Mouse (Mus musculus): Measurements from ENCODE around the gene Topaz1. TPM values are rescaled to one million over a fixed set of nuclear protein-coding genes. Genes with fewer than 3 reads are reported as not detected.
"Not testable (repeated sequence)": the region's sequence is repeated elsewhere in the genome, so short reads cannot be mapped to it uniquely, and the experiment has no call there.

The Topaz1 gene
- polyA plus RNA-seq, 1 experiment from 2014 or later: 0.04 TPM

DNA sequence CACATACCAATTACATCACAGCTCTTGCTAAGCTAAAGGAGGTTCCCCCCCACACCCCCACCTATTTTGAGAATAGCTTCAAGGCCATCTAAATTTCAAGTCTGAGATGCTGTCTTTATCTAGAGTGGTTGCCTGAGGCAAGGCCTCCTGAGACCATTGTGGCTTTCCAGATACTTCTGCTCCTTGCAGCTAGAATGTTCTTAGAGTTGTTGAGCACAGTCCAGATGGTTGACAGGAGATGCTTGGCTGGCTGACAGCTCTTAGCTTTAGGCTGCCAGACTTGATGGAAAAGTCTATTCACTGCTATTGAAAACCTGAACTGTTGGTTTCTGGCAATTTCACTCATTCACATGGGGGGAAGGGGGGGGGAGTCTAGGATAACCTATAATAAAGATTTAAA is 99.0 kb downstream of the Topaz1 start:
- Histone ChIP-seq H3K4me1 (0 out of 2 replicates have a peak, but pooled peaks cover 3% of the 10 kb centered on the region), H3K4me3 (no peak overlapping the region), H3K27me3 (no peaks in the 10 kb centered on the region), H3K27ac (no peak overlapping the region), H3K36me3 (peaks cover 28% of the 10 kb centered on the region), H3K4me2 (no peak overlapping the region), H3K9me3 (peaks cover 10% of the 10 kb centered on the region; the same call in 1 of the 2 replicates), H3K9ac (no peak overlapping the region)
- no peak for ATAC-seq (ENCODE audit: insufficient number of reproducible peaks, insufficient read depth, low FRiP score, low TSS enrichment, low read depth)

DNA sequence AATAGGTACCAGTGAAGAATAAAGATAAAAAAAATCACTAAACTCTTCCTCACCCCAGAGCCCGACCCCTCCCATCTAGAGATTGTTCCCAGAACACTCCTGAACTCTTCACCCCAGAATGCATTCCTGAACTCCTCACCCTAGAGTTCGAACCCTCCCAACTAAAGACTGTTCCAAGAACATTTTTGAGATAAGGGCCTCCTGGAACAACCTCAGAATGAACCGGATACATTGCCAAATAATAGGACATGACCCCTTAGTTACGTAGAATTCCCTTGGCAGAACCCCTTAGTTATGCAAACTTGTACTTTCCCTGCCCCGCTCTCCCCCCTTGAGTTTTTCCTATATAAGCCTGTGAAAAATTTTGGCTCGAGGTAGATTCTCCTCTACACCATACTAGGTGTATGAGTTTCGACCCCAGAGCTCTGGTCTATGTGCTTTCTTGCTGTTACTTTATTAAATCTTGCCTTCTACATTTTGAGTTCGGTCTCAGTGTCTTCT is 100.7 kb downstream of the Topaz1 start:
- peaks cover 46% of the 10 kb centered on the region for H3K36me3 ChIP-seq
- not testable (repeated sequence) for H3K4me1 ChIP-seq; H3K27me3 ChIP-seq; H3K27ac ChIP-seq; H3K4me3 ChIP-seq; H3K9me3 ChIP-seq; ATAC-seq (ENCODE audit: insufficient number of reproducible peaks, insufficient read depth, low FRiP score, low TSS enrichment, low read depth); H3K4me2 ChIP-seq; H3K9ac ChIP-seq
- 92% methylated on average over 7 of the region's 8 CpGs for WGBS

Other genes starting within 250 kb of the Topaz1 start
- 7.5 and 8.6 TPM in 2 replicates for gene Tcaim, start 58.2 kb downstream of the Topaz1 start, polyA plus RNA-seq (2015; fragmentation: Nextera tagmentation; extraction: Ambion mirVana)
- 0.62 and 0.73 TPM in 2 replicates for gene Gm35549, start 96.7 kb downstream of the Topaz1 start, polyA plus RNA-seq (2015; fragmentation: Nextera tagmentation; extraction: Ambion mirVana)
- 78.0 and 80.8 TPM in 2 replicates for gene Zfp445, start 118.7 kb downstream of the Topaz1 start, polyA plus RNA-seq (2015; fragmentation: Nextera tagmentation; extraction: Ambion mirVana)
- 5.6 and 5.9 TPM in 2 replicates for gene Zkscan7, start 138.3 kb downstream of the Topaz1 start, polyA plus RNA-seq (2015; fragmentation: Nextera tagmentation; extraction: Ambion mirVana)
- 23.9 and 24.5 TPM in 2 replicates for gene Zfp105, start 175.7 kb downstream of the Topaz1 start, polyA plus RNA-seq (2015; fragmentation: Nextera tagmentation; extraction: Ambion mirVana)
- 35.2 and 35.7 TPM in 2 replicates for gene 1110059G10Rik, start 203.7 kb downstream of the Topaz1 start, polyA plus RNA-seq (2015; fragmentation: Nextera tagmentation; extraction: Ambion mirVana)
- gene Kif15, start 203.7 kb downstream of the Topaz1 start, polyA plus RNA-seq (2015; fragmentation: Nextera tagmentation; extraction: Ambion mirVana): 70.1 and 73.7 TPM in 2 replicates